In the genomic region with DNA sequence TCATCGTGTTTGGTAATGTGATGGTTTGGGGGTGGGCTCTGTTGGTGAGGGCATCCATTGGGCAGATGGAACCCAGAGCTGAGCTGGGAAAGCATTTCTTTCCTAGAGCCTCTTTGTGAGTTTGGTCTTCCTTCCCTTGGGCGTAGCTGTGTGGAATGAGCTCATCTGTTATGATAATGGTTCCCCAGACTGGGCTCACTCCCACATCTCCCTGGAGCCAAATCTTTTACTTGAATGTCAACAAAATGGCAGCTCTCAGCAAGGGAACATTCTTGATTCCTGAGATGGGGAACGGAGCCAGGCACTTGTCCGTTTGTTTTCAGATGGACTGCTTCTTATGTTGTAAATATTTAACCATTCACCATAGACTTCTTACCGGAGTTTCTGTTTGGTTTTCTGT, we compare ENCODE assay signal across 9 mouse cellular contexts.
DNase-seq lines count a peak whose midpoint lies in the region; ATAC-seq and TF ChIP-seq lines count a peak whose summit lies in the region.
"Had no signal": no experiment of that assay in that cellular context is flagged by ENCODE, and none has a peak within 500 bp of the region (broad histone marks: within the 10 kb centered on the region; RNA-seq: fewer than 3 reads in every experiment).

No protein-coding gene starts in this region.

- no peak overlapping the region for H3K4me3 ChIP-seq in kidney, embryonic 14.5 days (ENCODE audit: low read length)
- H3K4me3 ChIP-seq in intestine, postnatal 0 days (ENCODE audit: low read depth, low read length) = no peak overlapping the region
- no peak overlapping the region for H3K4me3 ChIP-seq in liver, embryonic 12.5 days
- H3K4me3 ChIP-seq: megakaryocyte, embryonic 14.5 days had no signal

- WGBS in kidney, embryonic 14.5 days = 35% methylated on average over 5 of the region's 5 CpGs
- 28% methylated on average over 5 of the region's 5 CpGs for WGBS in intestine, postnatal 0 days
- 55% methylated on average over 5 of the region's 5 CpGs for WGBS in liver, embryonic 12.5 days (ENCODE audit: insufficient replicate concordance)

- ATAC-seq in kidney, embryonic 14.5 days (ENCODE audit: low FRiP score, low TSS enrichment) = no peak
- ATAC-seq in intestine, postnatal 0 days = no peak
- no peak for ATAC-seq in liver, embryonic 12.5 days

- H3K9ac ChIP-seq in kidney, embryonic 14.5 days (ENCODE audit: low read depth, low read length) = no peak overlapping the region
- H3K9ac ChIP-seq in intestine, postnatal 0 days (ENCODE audit: low read depth, low read length) = no peak overlapping the region
- H3K9ac ChIP-seq in liver, embryonic 12.5 days = no peak overlapping the region

- no peak overlapping the region for H3K4me2 ChIP-seq in kidney, embryonic 14.5 days (replicated peaks; ENCODE audit: low read depth, low read length)
- H3K4me2 ChIP-seq in intestine, postnatal 0 days (replicated peaks; ENCODE audit: low read depth) = no peak overlapping the region
- H3K4me2 ChIP-seq in liver, embryonic 12.5 days = no peak overlapping the region

- no peaks in the 10 kb centered on the region for H3K36me3 ChIP-seq in kidney, embryonic 14.5 days (ENCODE audit: control insufficient read depth, insufficient read depth, low read length)
- H3K36me3 ChIP-seq in intestine, postnatal 0 days (ENCODE audit: control insufficient read depth, insufficient read depth) = peaks cover 3% of the 10 kb centered on the region; the same call in 1 of the 2 replicates
- no peaks in the 10 kb centered on the region for H3K36me3 ChIP-seq in liver, embryonic 12.5 days

- H3K9me3 ChIP-seq in kidney, embryonic 14.5 days (ENCODE audit: control insufficient read depth, low read length) = peaks cover 2% of the 10 kb centered on the region
- no peaks in the 10 kb centered on the region for H3K9me3 ChIP-seq in intestine, postnatal 0 days (ENCODE audit: control insufficient read depth)
- H3K9me3 ChIP-seq in liver, embryonic 12.5 days (replicated peaks) = 0 out of 2 replicates have a peak, but pooled peaks cover 3% of the 10 kb centered on the region

- peak; percentile 52 for DNase-seq in kidney, adult 11 months
- DNase-seq in brain, embryonic 14.5 days (ENCODE audit: low read depth) = peak; percentile 82
- DNase-seq in lung, postnatal 36 days = peak; percentile 95
- DNase-seq in urinary bladder, postnatal 25 days (ENCODE audit: low spot score) = no peak
- DNase-seq in spleen, adult 18-20 months = no peak

- no peak for TF ChIP-seq CTCF in brain, embryonic 14.5 days (IDR thresholded peaks at IDR 0.05; ENCODE audit: borderline replicate concordance, extremely low read depth, insufficient read depth, insufficient read length)
- no peak for TF ChIP-seq CTCF in intestine, postnatal 0 days (IDR thresholded peaks at IDR 0.05; ENCODE audit: low read depth)

- H3K27me3 ChIP-seq in kidney, embryonic 14.5 days (ENCODE audit: control insufficient read depth, insufficient read depth, low read length) = no peaks in the 10 kb centered on the region
- H3K27me3 ChIP-seq in intestine, postnatal 0 days (replicated peaks; ENCODE audit: control insufficient read depth, insufficient read depth, low read length) = no peaks in the 10 kb centered on the region
- H3K27me3 ChIP-seq in liver, embryonic 12.5 days (replicated peaks) = no peaks in the 10 kb centered on the region
- H3K27me3 ChIP-seq: megakaryocyte, embryonic 14.5 days had no signal

- no peak overlapping the region for H3K27ac ChIP-seq in kidney, embryonic 14.5 days (ENCODE audit: low read depth, low read length)
- peak overlapping the region; percentile 63; the same call in 1 of the 2 replicates for H3K27ac ChIP-seq in intestine, postnatal 0 days (ENCODE audit: low read depth, low read length)
- no peak overlapping the region for H3K27ac ChIP-seq in liver, embryonic 12.5 days

- no peak for TF ChIP-seq POLR2A in brain, embryonic 14.5 days (IDR thresholded peaks at IDR 0.05; ENCODE audit: borderline replicate concordance, extremely low read depth, insufficient read depth, insufficient read length, poor library complexity, severe bottlenecking)

- peaks cover 28% of the 10 kb centered on the region for H3K4me1 ChIP-seq in kidney, embryonic 14.5 days (ENCODE audit: control insufficient read depth, insufficient read depth, low read length)
- H3K4me1 ChIP-seq in intestine, postnatal 0 days (replicated peaks; ENCODE audit: control insufficient read depth, insufficient read depth, low read length) = peaks cover 11% of the 10 kb centered on the region; the same call in 1 of the 2 replicates
- no peaks in the 10 kb centered on the region for H3K4me1 ChIP-seq in liver, embryonic 12.5 days

Comparison
In these comparisons a context has a peak if more than half of its experiments do, and no peak if none do; other contexts are left out.
1. DNase-seq: peak in kidney, adult 11 months (single experiment), brain, embryonic 14.5 days (single experiment) and lung, postnatal 36 days (single experiment); none in urinary bladder, postnatal 25 days (single experiment) and spleen, adult 18-20 months (0 of 2).